Mouse (Mus musculus) cerebellum, postnatal 14 days (tissue): ENCODE measurements at regions not wholly inside any gene's neighbourhood (a gene's known extent, or its start where the extent isn't known, plus 50 kb on each side); places are given as distances from the start of the nearest gene placed in this dataset.

Experiments
- DNase-seq, 2 experiments: peaks; one replicate each; pipeline ENCODE4 v3.0.0; 2021; ENCODE audit warnings: mixed read lengths in 2 of 2

- no peak for DNase-seq
Measured at GRCm38 (mm10) chr6:141027787-141028186, 221.3 kb upstream of the Pde3a start.

GRCm38 (mm10) chr6:141034824-141035223 is 214.2 kb upstream of the Pde3a start:
- DNase-seq: no peak

- peak in 1 of 2 experiments; percentile 4 for DNase-seq
Measured at GRCm38 (mm10) chr6:141041358-141041757, 207.7 kb upstream of the Pde3a start.

- peak; percentile 33 to 35 for DNase-seq
Measured at GRCm38 (mm10) chr6:141041781-141042625, 207.1 kb upstream of the Pde3a start.

GRCm38 (mm10) chr6:141048271-141048670 is 200.8 kb upstream of the Pde3a start:
- DNase-seq: no peak

GRCm38 (mm10) chr6:141050038-141050684 is 198.9 kb upstream of the Pde3a start:
- DNase-seq: no peak

- DNase-seq: no peak
Measured at GRCm38 (mm10) chr6:141054026-141054425, 195.0 kb upstream of the Pde3a start.

- no peak for DNase-seq
Measured at GRCm38 (mm10) chr6:141059250-141059916, 189.7 kb upstream of the Pde3a start.

GRCm38 (mm10) chr6:141065724-141066123 is 183.3 kb upstream of the Pde3a start:
- no peak for DNase-seq

- no peak for DNase-seq
Measured at GRCm38 (mm10) chr6:141068861-141069467, 180.1 kb upstream of the Pde3a start.

GRCm38 (mm10) chr6:141069896-141070295 is 179.2 kb upstream of the Pde3a start:
- no peak for DNase-seq

GRCm38 (mm10) chr6:141071507-141071906 is 177.6 kb upstream of the Pde3a start:
- no peak for DNase-seq

GRCm38 (mm10) chr6:141091076-141091780 is 157.8 kb upstream of the Pde3a start:
- DNase-seq: no peak

- peak in 1 of 2 experiments; percentile 5 for DNase-seq
Measured at GRCm38 (mm10) chr6:141091781-141092140, 157.3 kb upstream of the Pde3a start.

GRCm38 (mm10) chr6:141097338-141098122 is 151.5 kb upstream of the Pde3a start:
- DNase-seq: no peak

GRCm38 (mm10) chr6:141118287-141118686 is 130.8 kb upstream of the Pde3a start:
- DNase-seq: no peak

- no peak for DNase-seq
Measured at GRCm38 (mm10) chr6:141126614-141127396, 122.3 kb upstream of the Pde3a start.

GRCm38 (mm10) chr6:141129596-141129995 is 119.5 kb upstream of the Pde3a start:
- no peak for DNase-seq

- no peak for DNase-seq
Measured at GRCm38 (mm10) chr6:141134176-141134575, 114.9 kb upstream of the Pde3a start.

GRCm38 (mm10) chr6:141136664-141137375 is 112.2 kb upstream of the Pde3a start:
- no peak for DNase-seq
